ENCODE assay signal across 8 mouse cellular contexts in genomic region chr7:3448737-3449454, GRCm38 (mm10). TPM values are rescaled to one million over a fixed set of nuclear protein-coding genes. Genes with fewer than 3 reads are reported as not detected.
DNase-seq lines count a peak whose midpoint lies in the region; ATAC-seq and TF ChIP-seq lines count a peak whose summit lies in the region.

No protein-coding gene starts in this region.

- no peaks in the 10 kb centered on the region for H3K36me3 ChIP-seq in ES-E14 (ENCODE audit: control insufficient read depth, insufficient read depth, low read length, poor library complexity, severe bottlenecking)
- H3K36me3 ChIP-seq in forebrain, embryonic 15.5 days, result no peaks in the 10 kb centered on the region
- no peaks in the 10 kb centered on the region for H3K36me3 ChIP-seq in hindbrain, embryonic 10.5 days

- no peak overlapping the region for H3K27ac ChIP-seq in ES-E14 (ENCODE audit: insufficient read depth, low read depth, low read length, poor library complexity, severe bottlenecking)
- H3K27ac ChIP-seq in forebrain, embryonic 15.5 days (replicated peaks), result no peak overlapping the region
- H3K27ac ChIP-seq in hindbrain, embryonic 10.5 days, result no peak overlapping the region

- no peak overlapping the region for H3K4me3 ChIP-seq in ES-E14 (ENCODE audit: insufficient read depth in 1 of 2, low read depth in 1 of 2, low read length in 2 of 2, poor library complexity in 1 of 2, severe bottlenecking in 1 of 2)
- H3K4me3 ChIP-seq in forebrain, embryonic 15.5 days, result no peak overlapping the region
- no peak overlapping the region for H3K4me3 ChIP-seq in hindbrain, embryonic 10.5 days

- 18% methylated on average over 15 of the region's 15 CpGs for WGBS in forebrain, embryonic 15.5 days
- 23% methylated on average over 15 of the region's 15 CpGs for WGBS in hindbrain, embryonic 10.5 days

- H3K9me3 ChIP-seq in ES-E14 (ENCODE audit: control insufficient read depth, insufficient read depth, low read depth, low read length), result no peaks in the 10 kb centered on the region
- H3K9me3 ChIP-seq in forebrain, embryonic 15.5 days, result no peaks in the 10 kb centered on the region
- H3K9me3 ChIP-seq in hindbrain, embryonic 10.5 days, result no peaks in the 10 kb centered on the region

- peak; percentile 60 for DNase-seq in ES-E14 (ENCODE audit: low read depth, low spot score)
- peak; percentile 5 for DNase-seq in c-Kit-negative CD71-positive TER-119-positive erythroid progenitor cells, embryonic 14.5 days (ENCODE audit: low read depth, low spot score)
- peak; percentile 77 for DNase-seq in hindbrain, embryonic 10.5 days (ENCODE audit: low spot score)
- peak; percentile 82 to 86 for DNase-seq in layer of hippocampus, postnatal 14 days (ENCODE audit: low spot score in 2 of 2)
- DNase-seq in lung, postnatal 4 days, result peak; percentile 57 to 78
- DNase-seq in right cerebral cortex, postnatal 10 days (ENCODE audit: low spot score in 2 of 2), result peak; percentile 85 to 92
- peak; percentile 68 for DNase-seq in urinary bladder, postnatal 25 days (ENCODE audit: low spot score)

- in situ Hi-C loops in ES-E14 (cut with MboI; ENCODE audit: low sequenced_read_pairs in 2 of 2, unreplicated experiment in 2 of 2), result no loop called here

- H3K4me2 ChIP-seq in forebrain, embryonic 15.5 days (replicated peaks), result no peak overlapping the region

- peaks cover 0 to 13% of the 10 kb centered on the region in 2 experiments; a peak in 3 of 4 replicates for H3K4me1 ChIP-seq in ES-E14 (ENCODE audit: control insufficient read depth in 2 of 2, insufficient read depth in 2 of 2, low read length in 2 of 2, poor library complexity in 1 of 2)
- 0 out of 2 replicates have a peak, but pooled peaks cover 2% of the 10 kb centered on the region for H3K4me1 ChIP-seq in forebrain, embryonic 15.5 days
- no peaks in the 10 kb centered on the region for H3K4me1 ChIP-seq in hindbrain, embryonic 10.5 days (replicated peaks)

- ATAC-seq in forebrain, embryonic 15.5 days (replicated peaks), result peak; percentile 81; the same call in 1 of the 2 replicates

- no peak overlapping the region for H3K9ac ChIP-seq in ES-E14 (ENCODE audit: insufficient read depth, low read depth, low read length, poor library complexity, severe bottlenecking)
- no peak overlapping the region for H3K9ac ChIP-seq in forebrain, embryonic 15.5 days (replicated peaks)

- H3K27me3 ChIP-seq in forebrain, embryonic 15.5 days, result no peaks in the 10 kb centered on the region
- no peaks in the 10 kb centered on the region for H3K27me3 ChIP-seq in hindbrain, embryonic 10.5 days (ENCODE audit: insufficient read depth, poor library complexity, severe bottlenecking)

TF ChIP-seq in ES-E14, 5 proteins besides CTCF, POLR2A, EP300 and RAD21:
- TF ChIP-seq ZNF384 (IDR thresholded peaks at IDR 0.05; ENCODE audit: low read depth, low read length), result no peak
- no peak for TF ChIP-seq CHD2 (IDR thresholded peaks at IDR 0.05; ENCODE audit: low read depth, low read length)
- TF ChIP-seq ZC3H11A (IDR thresholded peaks at IDR 0.05; ENCODE audit: borderline replicate concordance, low read depth, low read length), result 0 out of 2 replicates have a peak, but pooled peaks have one; percentile 16
- peak; percentile 78 for TF ChIP-seq MAFK (IDR thresholded peaks at IDR 0.05; ENCODE audit: insufficient read depth, low read depth, low read length)

RNA-seq across cellular contexts. Expression of gene Cacng6, which starts 24.9 kb away (rescaled TPM):
- total RNA-seq in ES-E14 (2012; rRNA removed), result 5.8 and 6.1 TPM in 2 replicates
- 0.08 and 0.14 TPM in 2 replicates for polyA plus RNA-seq in forebrain, embryonic 15.5 days (2015; fragmentation: Nextera tagmentation; extraction: Ambion mirVana)
- polyA plus RNA-seq in hindbrain, embryonic 10.5 days (2016; fragmentation: Nextera tagmentation; extraction: Ambion mirVana), result 0.12 TPM in 1 of 2 replicates, not detected in the other
- 1 to 10 TPM; 1.8 to 1.9 TPM for total RNA-seq in layer of hippocampus, postnatal 14 days (2021)

RNA-seq across cellular contexts. Expression of gene Tarm1, which starts 53.5 kb away (rescaled TPM):
- 0.85 and 1.6 TPM in 2 replicates for total RNA-seq in ES-E14 (2012; rRNA removed)
- not detected in 2 replicates for polyA plus RNA-seq in forebrain, embryonic 15.5 days (2015; fragmentation: Nextera tagmentation; extraction: Ambion mirVana)
- not detected in 2 replicates for polyA plus RNA-seq in hindbrain, embryonic 10.5 days (2016; fragmentation: Nextera tagmentation; extraction: Ambion mirVana)
- total RNA-seq in layer of hippocampus, postnatal 14 days (2021), result not detected

RNA-seq across cellular contexts. Expression of gene Cacng8, which starts 58.4 kb away (rescaled TPM):
- 7.8 and 9.8 TPM in 2 replicates for total RNA-seq in ES-E14 (2012; rRNA removed)
- 12.5 and 16.4 TPM in 2 replicates for polyA plus RNA-seq in forebrain, embryonic 15.5 days (2015; fragmentation: Nextera tagmentation; extraction: Ambion mirVana)
- polyA plus RNA-seq in hindbrain, embryonic 10.5 days (2016; fragmentation: Nextera tagmentation; extraction: Ambion mirVana), result 5.5 and 7.8 TPM in 2 replicates
- total RNA-seq in layer of hippocampus, postnatal 14 days (2021), result 100 to 1,000 TPM; 388 to 402 TPM

Comparison
In these comparisons a context has a peak if more than half of its experiments do, and no peak if none do; other contexts are left out.
1. DNase-seq: peak in every context shown above with its lines; median percentile 88 in right cerebral cortex, postnatal 10 days; 84 in layer of hippocampus, postnatal 14 days; 77 in hindbrain, embryonic 10.5 days; 68 in urinary bladder, postnatal 25 days; 68 in lung, postnatal 4 days; 60 in ES-E14; 5 in c-Kit-negative CD71-positive TER-119-positive erythroid progenitor cells, embryonic 14.5 days.
2. RNA of gene Cacng8, which starts 58.4 kb away (total RNA-seq): 388 to 402 TPM in layer of hippocampus, postnatal 14 days; 7.8 to 9.8 TPM in ES-E14; every median in the first group is over 10 times any median in the second.